Mouse (Mus musculus): ENCODE data around the gene Nnmt. TPM values are rescaled to one million over a fixed set of nuclear protein-coding genes. Genes with fewer than 3 reads are reported as not detected.

Gene Nnmt
- 0.42 and 0.74 TPM in 2 replicates for polyA plus RNA-seq (2015; fragmentation: Nextera tagmentation; extraction: Ambion mirVana)

- no peak within 1 kb of the TSS for H3K27ac ChIP-seq (replicated peaks)
- WGBS: 61% methylated on average over 8 of the region's 8 CpGs
- ATAC-seq (replicated peaks): no peak
Observed at GRCm38 (mm10) chr9:48604939-48605598, at the start of gene Nnmt. Nnmt (minus strand) TSS chr9:48605153.

DNA sequence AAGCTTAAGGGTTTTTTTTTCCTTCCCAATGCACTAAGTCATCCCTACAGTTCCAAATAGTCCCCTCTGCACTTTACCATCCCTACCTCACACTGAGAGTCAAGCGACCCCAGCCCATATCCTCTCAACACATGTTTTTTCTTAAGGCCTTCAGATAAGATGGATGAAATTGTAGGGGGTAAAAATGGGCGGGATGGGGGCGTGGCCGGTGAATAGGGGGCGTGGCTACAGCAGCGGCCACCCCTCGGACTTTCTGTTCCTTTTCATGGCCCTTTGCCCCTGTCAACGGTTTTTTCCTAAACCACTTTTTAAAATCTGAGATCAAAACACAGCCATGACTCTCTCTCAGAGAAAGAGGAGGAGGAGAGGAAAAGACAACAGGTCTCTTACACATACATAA lies 49.8 kb upstream of the Nnmt start:
- H3K27ac ChIP-seq (replicated peaks): no peak overlapping the region
- H3K27me3 ChIP-seq: no peaks in the 10 kb centered on the region
- no peaks in the 10 kb centered on the region for H3K36me3 ChIP-seq
- WGBS: 12% methylated on average over 8 of the region's 8 CpGs
- H3K9ac ChIP-seq (replicated peaks): no peak overlapping the region
- H3K4me1 ChIP-seq: peaks cover 1% of the 10 kb centered on the region; the same call in 1 of the 2 replicates
- no peak overlapping the region for H3K4me3 ChIP-seq
- H3K9me3 ChIP-seq: no peaks in the 10 kb centered on the region
- H3K4me2 ChIP-seq (replicated peaks): no peak overlapping the region
- ATAC-seq (replicated peaks): no peak

More at GRCm38 (mm10) chr9:48604939-48605598, at the start of gene Nnmt:
- Histone ChIP-seq H3K4me3 (no peak within 1 kb of the TSS), H3K36me3 (no peaks in the 10 kb centered on the region), H3K9me3 (no peaks in the 10 kb centered on the region), H3K4me1 (0 out of 2 replicates have a peak, but pooled peaks cover 3% of the 10 kb centered on the region), H3K9ac (replicated peaks) (no peak within 1 kb of the TSS), H3K4me2 (replicated peaks) (no peak within 1 kb of the TSS), H3K27me3 (no peaks in the 10 kb centered on the region)

- no peak overlapping the region for H3K27ac ChIP-seq (replicated peaks)
- H3K4me3 ChIP-seq: no peak overlapping the region
- WGBS: 63% methylated on average over 7 of the region's 7 CpGs
- no peak overlapping the region for H3K9ac ChIP-seq (replicated peaks)
- H3K36me3 ChIP-seq: no peaks in the 10 kb centered on the region
- 0 out of 2 replicates have a peak, but pooled peaks cover 6% of the 10 kb centered on the region for H3K27me3 ChIP-seq
- H3K9me3 ChIP-seq: no peaks in the 10 kb centered on the region
- no peak overlapping the region for H3K4me2 ChIP-seq (replicated peaks)
- peaks cover 13% of the 10 kb centered on the region for H3K4me1 ChIP-seq
- no peak for ATAC-seq (replicated peaks)
Observed at GRCm38 (mm10) chr9:48653399-48654070, 48.6 kb upstream of the Nnmt start.

DNA sequence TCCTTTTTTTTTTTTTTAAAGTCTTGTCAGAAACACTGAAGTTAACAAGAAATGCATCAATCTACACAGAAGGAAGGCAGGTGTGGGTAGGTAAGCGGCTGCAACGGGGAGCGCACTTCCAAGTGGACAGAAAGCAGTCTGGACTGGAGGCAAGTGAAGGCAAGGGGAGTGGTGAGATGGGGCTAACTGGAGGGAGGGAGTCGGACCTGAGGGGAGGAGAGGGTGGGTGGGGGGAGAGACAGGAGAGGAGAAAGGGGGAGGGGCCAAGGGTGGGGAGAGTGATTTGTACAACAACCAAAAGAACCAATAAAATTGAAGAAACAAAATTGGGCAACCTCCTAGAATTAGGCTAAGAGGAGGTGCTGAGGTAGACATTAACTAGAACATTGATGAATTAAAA lies 47.1 kb upstream of the Nnmt start:
- Histone ChIP-seq H3K27ac (replicated peaks) (no peak overlapping the region), H3K9ac (replicated peaks) (no peak overlapping the region), H3K4me1 (peaks cover 25% of the 10 kb centered on the region), H3K9me3 (no peaks in the 10 kb centered on the region), H3K27me3 (0 out of 2 replicates have a peak, but pooled peaks cover 6% of the 10 kb centered on the region), H3K36me3 (no peaks in the 10 kb centered on the region), H3K4me3 (no peak overlapping the region), H3K4me2 (replicated peaks) (no peak overlapping the region)
- WGBS: 29% methylated on average over 4 of the region's 4 CpGs
- ATAC-seq (replicated peaks): no peak

- H3K9me3 ChIP-seq: no peaks in the 10 kb centered on the region
- H3K4me1 ChIP-seq: peaks cover 25% of the 10 kb centered on the region
- H3K27ac ChIP-seq (replicated peaks): no peak overlapping the region
- H3K9ac ChIP-seq (replicated peaks): no peak overlapping the region
- no peak for ATAC-seq (replicated peaks)
- 77% methylated on average over 2 of the region's 2 CpGs for WGBS
- no peak overlapping the region for H3K4me3 ChIP-seq
- no peaks in the 10 kb centered on the region for H3K36me3 ChIP-seq
- 0 out of 2 replicates have a peak, but pooled peaks cover 6% of the 10 kb centered on the region for H3K27me3 ChIP-seq
- H3K4me2 ChIP-seq (replicated peaks): no peak overlapping the region
Observed at GRCm38 (mm10) chr9:48650846-48651245, 45.9 kb upstream of the Nnmt start.

DNA sequence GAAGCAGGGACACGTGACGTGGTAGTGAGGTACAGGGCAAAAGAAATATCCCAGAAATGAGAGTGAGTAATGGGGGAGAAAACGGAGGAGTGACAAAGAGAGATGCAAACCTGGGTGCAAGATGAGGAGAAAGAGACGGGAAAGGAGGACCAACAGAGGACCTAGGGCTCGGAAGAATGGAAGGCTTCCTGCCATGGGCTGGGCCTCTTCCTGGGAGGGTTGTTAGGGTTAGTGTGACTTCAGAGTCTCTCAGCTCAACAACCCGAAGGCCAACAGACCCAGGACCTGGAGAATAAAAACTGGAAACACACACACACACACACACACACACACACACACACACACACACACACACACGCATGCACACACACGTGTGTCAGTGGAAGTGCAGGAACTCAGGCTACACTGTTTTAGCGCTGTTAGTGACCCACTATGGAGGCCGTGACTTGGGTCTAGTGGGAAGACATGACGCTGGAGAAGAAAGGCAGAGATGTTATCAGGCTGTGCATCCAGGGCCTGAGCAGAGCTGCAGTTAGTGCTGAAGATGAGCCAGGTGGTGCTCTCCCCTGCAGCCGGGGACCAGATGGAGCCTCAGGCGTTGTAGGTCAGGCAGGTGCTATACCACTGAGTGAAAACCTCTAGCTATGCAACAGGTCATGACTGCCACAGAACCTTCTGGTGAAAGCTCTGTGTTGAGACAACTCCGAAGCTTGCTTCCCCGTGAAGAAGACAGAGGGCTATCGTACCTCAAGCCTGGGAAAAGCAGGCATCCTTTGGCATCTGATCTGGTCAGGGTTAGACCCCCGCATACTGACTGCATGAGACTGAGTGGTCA lies 45.1 kb upstream of the Nnmt start:
- H3K27ac ChIP-seq (replicated peaks): no peak overlapping the region
- H3K36me3 ChIP-seq: no peaks in the 10 kb centered on the region
- peaks cover 25% of the 10 kb centered on the region for H3K4me1 ChIP-seq
- no peak overlapping the region for H3K9ac ChIP-seq (replicated peaks)
- H3K4me2 ChIP-seq (replicated peaks): peak overlapping the region; percentile 37; the same call in 1 of the 2 replicates
- H3K27me3 ChIP-seq: 0 out of 2 replicates have a peak, but pooled peaks cover 6% of the 10 kb centered on the region
- no peak overlapping the region for H3K4me3 ChIP-seq
- ATAC-seq (replicated peaks): no peak
- no peaks in the 10 kb centered on the region for H3K9me3 ChIP-seq
- 34% methylated on average over 17 of the region's 17 CpGs for WGBS

- peak; percentile 57 for ATAC-seq (replicated peaks)
- peaks cover under 1% of the 10 kb centered on the region; the same call in 1 of the 2 replicates for H3K9me3 ChIP-seq
- peak overlapping the region; percentile 16 for H3K4me3 ChIP-seq
- WGBS: 2% methylated on average over 22 of the region's 22 CpGs
- H3K9ac ChIP-seq (replicated peaks): peak overlapping the region; percentile 35
- peak overlapping the region; percentile 37 for H3K4me2 ChIP-seq (replicated peaks)
- no peaks in the 10 kb centered on the region for H3K36me3 ChIP-seq
- peaks cover 25% of the 10 kb centered on the region for H3K4me1 ChIP-seq
- no peak overlapping the region for H3K27ac ChIP-seq (replicated peaks)
- H3K27me3 ChIP-seq: 0 out of 2 replicates have a peak, but pooled peaks cover 6% of the 10 kb centered on the region
Observed at GRCm38 (mm10) chr9:48649098-48649766, 44.3 kb upstream of the Nnmt start.

GRCm38 (mm10) chr9:48648285-48649097 lies 43.5 kb upstream of the Nnmt start:
- ATAC-seq (replicated peaks): 0 out of 2 replicates have a peak, but pooled peaks have one; percentile 14
- Histone ChIP-seq H3K9ac (replicated peaks) (0 out of 2 replicates have a peak overlapping the region, but pooled peaks have one; percentile 35), H3K4me2 (replicated peaks) (no peak overlapping the region), H3K9me3 (peaks cover 3% of the 10 kb centered on the region; the same call in 1 of the 2 replicates), H3K27ac (replicated peaks) (no peak overlapping the region), H3K27me3 (0 out of 2 replicates have a peak, but pooled peaks cover 6% of the 10 kb centered on the region), H3K4me3 (no peak overlapping the region), H3K36me3 (no peaks in the 10 kb centered on the region), H3K4me1 (peaks cover 25% of the 10 kb centered on the region)
- 37% methylated on average over 12 of the region's 12 CpGs for WGBS

DNA sequence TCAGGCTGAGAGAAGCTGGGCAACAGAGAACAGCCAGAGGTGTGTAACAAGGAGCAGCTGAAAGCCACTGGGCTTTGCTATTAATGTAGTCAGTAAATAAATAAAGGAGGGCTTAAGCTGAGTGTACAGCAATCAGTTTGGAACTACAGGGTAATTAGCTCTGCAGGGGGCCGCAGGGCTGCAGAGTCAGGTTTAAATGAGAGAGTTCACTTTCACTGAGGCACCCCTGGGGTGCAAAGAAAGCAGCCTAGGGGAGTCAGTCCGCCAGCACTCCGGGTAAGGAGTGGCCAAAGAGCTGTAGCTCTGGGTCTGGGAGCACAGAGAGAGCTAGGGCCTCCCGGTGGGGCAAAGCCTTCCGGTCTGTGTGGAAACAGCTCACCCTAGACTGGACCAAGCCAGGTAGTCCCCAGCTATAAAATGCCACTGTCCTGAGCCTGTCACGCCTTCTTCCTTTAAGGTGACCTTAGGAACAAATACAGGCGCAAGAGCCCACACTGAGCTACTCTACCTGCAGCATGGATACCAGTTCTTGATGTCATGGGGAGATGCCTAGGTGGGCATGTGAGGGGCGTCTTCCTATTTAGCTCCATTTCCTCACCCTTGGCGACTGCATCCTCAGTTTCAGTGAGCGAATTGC lies 42.8 kb upstream of the Nnmt start:
- ATAC-seq (replicated peaks): no peak
- Histone ChIP-seq H3K9me3 (peaks cover 3% of the 10 kb centered on the region; the same call in 1 of the 2 replicates), H3K4me2 (replicated peaks) (no peak overlapping the region), H3K9ac (replicated peaks) (no peak overlapping the region), H3K27me3 (0 out of 2 replicates have a peak, but pooled peaks cover 6% of the 10 kb centered on the region), H3K4me1 (peaks cover 25% of the 10 kb centered on the region), H3K4me3 (no peak overlapping the region), H3K27ac (replicated peaks) (no peak overlapping the region), H3K36me3 (no peaks in the 10 kb centered on the region)
- 20% methylated on average over 10 of the region's 10 CpGs for WGBS
